ENCODE assay signal across 9 mouse cellular contexts in the genomic region with DNA sequence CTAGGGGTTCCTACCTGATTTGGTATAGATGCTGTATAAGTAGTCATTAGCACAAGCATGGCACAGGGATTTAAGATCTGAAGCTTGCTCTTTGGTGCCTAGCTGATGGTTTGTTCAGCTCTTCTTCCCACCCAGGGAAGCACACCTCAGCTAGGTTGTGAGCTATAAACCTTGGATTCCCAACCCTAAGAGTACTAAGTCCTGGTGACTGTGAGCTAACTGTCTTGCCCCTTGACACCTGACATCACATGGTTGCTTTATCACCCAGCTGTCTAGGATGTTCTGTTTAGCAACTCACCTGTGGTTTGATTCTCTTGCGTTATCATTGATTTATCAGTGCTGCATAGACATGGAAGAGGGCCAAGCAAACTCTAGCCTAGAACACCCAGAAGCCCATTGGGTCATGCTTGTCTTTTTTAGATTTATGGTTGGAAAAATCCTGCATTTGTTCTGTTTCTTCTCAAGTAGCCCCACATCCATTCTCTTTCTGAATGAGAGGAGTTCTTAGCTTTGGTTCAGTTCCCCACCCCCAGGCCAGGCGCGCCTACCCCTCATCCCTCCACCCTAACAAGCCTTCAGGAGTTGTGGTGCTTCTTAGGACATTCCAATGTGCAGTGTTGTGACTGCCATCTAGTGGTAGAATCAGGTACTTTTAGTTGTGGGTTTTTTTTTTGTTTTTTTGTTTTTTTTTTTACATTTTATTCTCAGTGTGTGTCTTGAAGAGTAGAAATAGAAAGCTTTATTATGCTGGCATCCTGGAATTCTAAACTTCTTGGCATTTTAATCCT.
DNase-seq lines count a peak whose midpoint lies in the region; TF ChIP-seq lines count a peak whose summit lies in the region.
"Had no signal": no experiment of that assay in that cellular context is flagged by ENCODE, and none has a peak within 500 bp of the region (broad histone marks: within the 10 kb centered on the region; RNA-seq: fewer than 3 reads in every experiment).

No protein-coding gene starts in this region.

- H3K27me3 ChIP-seq in embryonic facial prominence, embryonic 10.5 days (replicated peaks; ENCODE audit: low read depth, poor library complexity, severe bottlenecking) = no peaks in the 10 kb centered on the region
- H3K27me3 ChIP-seq: embryonic facial prominence, embryonic 15.5 days had no signal

- in situ Hi-C loops in ES-E14 (cut with MboI; ENCODE audit: low sequenced_read_pairs in 2 of 2, unreplicated experiment in 2 of 2) = no loop called here

- H3K4me3 ChIP-seq in ES-E14 (ENCODE audit: insufficient read depth in 1 of 2, low read depth in 1 of 2, low read length in 2 of 2, poor library complexity in 1 of 2, severe bottlenecking in 1 of 2) = no peak overlapping the region
- H3K4me3 ChIP-seq in embryonic facial prominence, embryonic 10.5 days = no peak overlapping the region
- H3K4me3 ChIP-seq: embryonic facial prominence, embryonic 15.5 days had no signal

- 38% methylated on average over 3 of the region's 3 CpGs for WGBS in embryonic facial prominence, embryonic 10.5 days

- no peaks in the 10 kb centered on the region for H3K4me1 ChIP-seq in ES-E14 (ENCODE audit: control insufficient read depth in 2 of 2, insufficient read depth in 2 of 2, low read length in 2 of 2, poor library complexity in 1 of 2)
- H3K4me1 ChIP-seq in embryonic facial prominence, embryonic 10.5 days = peaks cover 4% of the 10 kb centered on the region; the same call in 1 of the 2 replicates

- H3K27ac ChIP-seq in ES-E14 (ENCODE audit: insufficient read depth, low read depth, low read length, poor library complexity, severe bottlenecking) = no peak overlapping the region
- no peak overlapping the region for H3K27ac ChIP-seq in embryonic facial prominence, embryonic 10.5 days (replicated peaks)
- H3K27ac ChIP-seq: embryonic facial prominence, embryonic 15.5 days had no signal

- peak; percentile 30 for DNase-seq in layer of hippocampus, adult 11-12 months (ENCODE audit: low spot score)
- DNase-seq in layer of hippocampus, adult 8-10 months (ENCODE audit: low spot score in 2 of 2) = no peak
- peak; percentile 81 for DNase-seq in 3T3-L1 (ENCODE audit: low read depth, low spot score)
- DNase-seq in ES-E14 (ENCODE audit: low read depth, low spot score) = peak; percentile 38
- DNase-seq in embryonic facial prominence, embryonic 10.5 days (ENCODE audit: low spot score) = peak; percentile 22
- DNase-seq in lung, postnatal 14 days = peak; percentile 41
- DNase-seq in right cerebral cortex, adult 2 months (ENCODE audit: low spot score in 2 of 2) = no peak
- no peak for DNase-seq in layer of hippocampus, adult 9-11 months

- H3K36me3 ChIP-seq in ES-E14 (ENCODE audit: control insufficient read depth, insufficient read depth, low read length, poor library complexity, severe bottlenecking) = no peaks in the 10 kb centered on the region
- no peaks in the 10 kb centered on the region for H3K36me3 ChIP-seq in embryonic facial prominence, embryonic 10.5 days (replicated peaks)
- H3K36me3 ChIP-seq: embryonic facial prominence, embryonic 15.5 days had no signal

- no peak overlapping the region for H3K9ac ChIP-seq in ES-E14 (ENCODE audit: insufficient read depth, low read depth, low read length, poor library complexity, severe bottlenecking)
- H3K9ac ChIP-seq: embryonic facial prominence, embryonic 15.5 days had no signal

- no peaks in the 10 kb centered on the region for H3K9me3 ChIP-seq in ES-E14 (ENCODE audit: control insufficient read depth, insufficient read depth, low read depth, low read length)
- no peaks in the 10 kb centered on the region for H3K9me3 ChIP-seq in embryonic facial prominence, embryonic 10.5 days
- H3K9me3 ChIP-seq: embryonic facial prominence, embryonic 15.5 days had no signal

TF ChIP-seq in ES-E14, 5 proteins besides CTCF, POLR2A, EP300 and RAD21:
- TF ChIP-seq ZNF384 (IDR thresholded peaks at IDR 0.05; ENCODE audit: low read depth, low read length) (peak; percentile 94), CHD2 (IDR thresholded peaks at IDR 0.05; ENCODE audit: low read depth, low read length) (no peak)

Comparison
In these comparisons a context has a peak if more than half of its experiments do, and no peak if none do; other contexts are left out.
1. DNase-seq: peak in layer of hippocampus, adult 11-12 months (single experiment), 3T3-L1 (single experiment), ES-E14 (single experiment), embryonic facial prominence, embryonic 10.5 days (single experiment) and lung, postnatal 14 days (single experiment); none in layer of hippocampus, adult 8-10 months (0 of 2), right cerebral cortex, adult 2 months (0 of 2) and layer of hippocampus, adult 9-11 months (single experiment).